Comparison of ENCODE assay signal across 18 mouse cellular contexts in the genomic region with DNA sequence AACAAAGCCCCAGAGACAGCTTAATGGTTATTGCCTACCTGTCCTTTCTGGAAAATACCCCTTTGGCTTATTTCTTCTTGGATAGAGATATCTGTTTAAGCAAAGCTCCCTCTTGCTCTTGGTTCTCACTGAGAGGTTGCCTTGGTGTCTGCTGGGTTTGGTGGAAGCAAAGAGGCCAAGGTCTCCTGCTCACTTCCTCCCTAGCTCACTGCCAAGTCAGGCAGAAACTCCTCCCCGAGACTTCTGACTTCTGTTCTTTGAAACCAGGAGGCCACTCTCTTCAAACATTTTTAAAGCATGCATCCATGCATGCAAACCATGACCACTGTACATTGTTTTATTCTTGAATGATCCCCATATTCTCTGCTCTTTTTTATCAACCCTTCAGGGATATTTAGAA.
DNase-seq lines count a peak whose midpoint lies in the region.
"Had no signal": no experiment of that assay in that cellular context is flagged by ENCODE, and none has a peak within 500 bp of the region (broad histone marks: within the 10 kb centered on the region; RNA-seq: fewer than 3 reads in every experiment).

No protein-coding gene starts in this region.

- H3K36me3 ChIP-seq in splenic B cell, adult 2 months (ENCODE audit: control insufficient read depth, insufficient read depth, low read length, poor library complexity, severe bottlenecking): no peaks in the 10 kb centered on the region
- H3K36me3 ChIP-seq: forebrain, embryonic 10.5 days; G1E; hindbrain, embryonic 12.5 days; midbrain, embryonic 15.5 days; stomach, embryonic 15.5 days had no signal

- peak; percentile 69 for DNase-seq in kidney, adult 9 months
- DNase-seq in kidney, postnatal 10 days: no peak
- peak; percentile 27 for DNase-seq in thymus, postnatal 0 days (ENCODE audit: low spot score)
- no peak for DNase-seq in thymus, adult 18-20 months
- DNase-seq in brain, adult 2 months (ENCODE audit: low read depth, low spot score): peak; percentile 29
- peak; percentile 54 for DNase-seq in splenic B cell, adult 2 months (ENCODE audit: low read depth, low spot score)
- no peak for DNase-seq in ovary, postnatal 36 days (ENCODE audit: low spot score)
- no peak for DNase-seq in left cerebral cortex, adult 18-20 months (ENCODE audit: low spot score in 2 of 2)
- DNase-seq: cerebellum, adult 9-11 months; heart, adult 2 months; lung, embryonic 14.5 days; right cerebral cortex, adult 18-20 months had no signal

- no peaks in the 10 kb centered on the region for H3K27me3 ChIP-seq in splenic B cell, adult 2 months (ENCODE audit: control insufficient read depth, insufficient read depth, low read length, poor library complexity, severe bottlenecking)
- H3K27me3 ChIP-seq: hindbrain, embryonic 12.5 days; megakaryocyte, embryonic 14.5 days; midbrain, embryonic 15.5 days; stomach, embryonic 15.5 days had no signal

Comparison
In these comparisons a context has a peak if more than half of its experiments do, and no peak if none do; other contexts are left out.
1. DNase-seq: peak in kidney, adult 9 months (single experiment), thymus, postnatal 0 days (single experiment), brain, adult 2 months (single experiment) and splenic B cell, adult 2 months (single experiment); none in kidney, postnatal 10 days (single experiment), thymus, adult 18-20 months (0 of 2), ovary, postnatal 36 days (single experiment) and left cerebral cortex, adult 18-20 months (0 of 2).